ENCODE assay signal across 12 mouse cellular contexts in the genomic region with DNA sequence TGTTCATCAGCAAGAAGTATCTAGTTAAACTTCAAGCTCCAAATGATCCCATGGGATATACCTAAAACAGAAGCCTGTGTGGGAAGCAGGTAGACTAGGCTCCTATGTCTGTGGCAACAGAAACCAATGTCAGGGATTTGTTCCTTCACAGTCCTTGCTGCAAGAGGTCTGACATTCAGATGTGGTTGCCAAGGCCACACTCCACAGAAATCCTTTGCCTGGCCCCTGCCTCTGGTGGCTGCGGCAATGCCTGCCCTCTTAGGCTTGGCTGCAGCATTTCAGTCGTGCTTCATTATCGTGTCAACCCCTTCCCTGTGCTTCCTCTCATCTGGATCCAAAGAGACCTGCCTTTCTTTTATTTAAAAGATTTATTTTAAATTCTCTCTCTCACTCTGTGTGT. TPM values are rescaled to one million over a fixed set of nuclear protein-coding genes. Genes with fewer than 3 reads are reported as not detected.
DNase-seq lines count a peak whose midpoint lies in the region; ATAC-seq and TF ChIP-seq lines count a peak whose summit lies in the region.
"Had no signal": no experiment of that assay in that cellular context is flagged by ENCODE, and none has a peak within 500 bp of the region (broad histone marks: within the 10 kb centered on the region; RNA-seq: fewer than 3 reads in every experiment).

No protein-coding gene starts in this region.

- H3K27me3 ChIP-seq in heart, embryonic 12.5 days (replicated peaks), result no peaks in the 10 kb centered on the region
- H3K27me3 ChIP-seq in heart, postnatal 0 days (ENCODE audit: control insufficient read depth, insufficient read depth, low read length), result no peaks in the 10 kb centered on the region
- H3K27me3 ChIP-seq: embryonic facial prominence, embryonic 15.5 days had no signal

- TF ChIP-seq CTCF in heart, postnatal 0 days (IDR thresholded peaks at IDR 0.05; ENCODE audit: low read depth), result no peak; the same call in 1 of the 2 replicates

- DNase-seq in heart, postnatal 36 days, result no peak
- DNase-seq in MN1 (ENCODE audit: low spot score), result peak; percentile 18
- DNase-seq in adrenal gland, adult 2 months, result peak; percentile 75
- peak; percentile 73 for DNase-seq in heart, postnatal 0 days (ENCODE audit: low spot score)
- no peak for DNase-seq in right cerebral cortex, adult 2 months (ENCODE audit: low spot score in 2 of 2)
- DNase-seq in adipocyte (ENCODE audit: low spot score), result no peak
- DNase-seq: cerebellum, postnatal 10 days; kidney, postnatal 25 days; liver had no signal

- WGBS in heart, embryonic 12.5 days, result 26% methylated on average over 3 of the region's 3 CpGs
- 26% methylated on average over 3 of the region's 3 CpGs for WGBS in heart, postnatal 0 days

- no peak overlapping the region for H3K4me3 ChIP-seq in heart, embryonic 12.5 days
- no peak overlapping the region for H3K4me3 ChIP-seq in heart, postnatal 0 days (ENCODE audit: low read depth, low read length)
- H3K4me3 ChIP-seq: embryonic facial prominence, embryonic 15.5 days had no signal

- no peaks in the 10 kb centered on the region for H3K9me3 ChIP-seq in heart, embryonic 12.5 days (replicated peaks)
- no peaks in the 10 kb centered on the region for H3K9me3 ChIP-seq in heart, postnatal 0 days (replicated peaks; ENCODE audit: control insufficient read depth, low read length)
- H3K9me3 ChIP-seq: embryonic facial prominence, embryonic 15.5 days had no signal

- no peak overlapping the region for H3K9ac ChIP-seq in heart, embryonic 12.5 days
- no peak overlapping the region for H3K9ac ChIP-seq in heart, postnatal 0 days (replicated peaks; ENCODE audit: low read depth, low read length)
- H3K9ac ChIP-seq: embryonic facial prominence, embryonic 15.5 days had no signal

- intact Hi-C loops in heart, postnatal 36 days (cut with DNase I), result loop anchor here (5.0 kb wide), 1 partner anchor 271 kb away; the partner anchor contains the start of gene Cisd2

- no peaks in the 10 kb centered on the region for H3K36me3 ChIP-seq in heart, embryonic 12.5 days
- no peaks in the 10 kb centered on the region for H3K36me3 ChIP-seq in heart, postnatal 0 days (replicated peaks; ENCODE audit: control insufficient read depth, insufficient read depth, low read length)
- H3K36me3 ChIP-seq: embryonic facial prominence, embryonic 15.5 days had no signal

- H3K4me1 ChIP-seq in heart, embryonic 12.5 days (replicated peaks), result peaks cover 42% of the 10 kb centered on the region
- H3K4me1 ChIP-seq in heart, postnatal 0 days (ENCODE audit: control insufficient read depth, insufficient read depth), result peaks cover 33% of the 10 kb centered on the region

- ATAC-seq in heart, embryonic 12.5 days (ENCODE audit: insufficient number of reproducible peaks, low FRiP score), result no peak
- ATAC-seq in heart, postnatal 0 days (ENCODE audit: insufficient read depth, low read depth), result peak; percentile 44
- ATAC-seq: lung, postnatal 0 days had no signal

- H3K27ac ChIP-seq in heart, embryonic 12.5 days (ENCODE audit: poor library complexity, severe bottlenecking), result peak overlapping the region; percentile 97
- H3K27ac ChIP-seq in heart, postnatal 0 days (ENCODE audit: low read depth), result peak overlapping the region; percentile 97
- H3K27ac ChIP-seq: embryonic facial prominence, embryonic 15.5 days had no signal

- no peak for TF ChIP-seq EP300 in heart, postnatal 0 days (IDR thresholded peaks at IDR 0.05; ENCODE audit: low read depth)

- H3K4me2 ChIP-seq in heart, embryonic 12.5 days, result peak overlapping the region; percentile 73; the same call in 1 of the 2 replicates
- H3K4me2 ChIP-seq in heart, postnatal 0 days (ENCODE audit: low read depth, low read length), result no peak overlapping the region
- H3K4me2 ChIP-seq: embryonic facial prominence, embryonic 15.5 days had no signal

RNA-seq across cellular contexts. Expression of gene Nfkb1, which starts 1.7 kb away (rescaled TPM):
- 14.3 and 16.6 TPM in 2 replicates for polyA plus RNA-seq in heart, embryonic 12.5 days (2016; fragmentation: Nextera tagmentation; extraction: Ambion mirVana)
- 10 to 100 TPM; 36.9 to 37.9 TPM for total RNA-seq in heart, postnatal 36 days (2021)
- total RNA-seq in adrenal gland, adult 2 months (2021), result 10 to 100 TPM; 44.2 to 55.6 TPM
- 51.6 and 58.1 TPM in 2 replicates for polyA plus RNA-seq in adrenal gland, adult 2 months (2012; rRNA removed)
- total RNA-seq in heart, postnatal 0 days (2014; rRNA removed; ENCODE audit: low replicate concordance), result 51.7 and 61.7 TPM in 2 replicates
- polyA plus RNA-seq in heart, postnatal 0 days (2015; fragmentation: Nextera tagmentation; extraction: Ambion mirVana), result 11.9 and 12.5 TPM in 2 replicates

Comparison
In these comparisons a context has a peak if more than half of its experiments do, and no peak if none do; other contexts are left out.
1. DNase-seq: peak in MN1 (single experiment), adrenal gland, adult 2 months (single experiment) and heart, postnatal 0 days (single experiment); none in heart, postnatal 36 days (0 of 2), right cerebral cortex, adult 2 months (0 of 2) and adipocyte (single experiment).